ENCODE assay signal across 9 mouse cellular contexts in the genomic region with DNA sequence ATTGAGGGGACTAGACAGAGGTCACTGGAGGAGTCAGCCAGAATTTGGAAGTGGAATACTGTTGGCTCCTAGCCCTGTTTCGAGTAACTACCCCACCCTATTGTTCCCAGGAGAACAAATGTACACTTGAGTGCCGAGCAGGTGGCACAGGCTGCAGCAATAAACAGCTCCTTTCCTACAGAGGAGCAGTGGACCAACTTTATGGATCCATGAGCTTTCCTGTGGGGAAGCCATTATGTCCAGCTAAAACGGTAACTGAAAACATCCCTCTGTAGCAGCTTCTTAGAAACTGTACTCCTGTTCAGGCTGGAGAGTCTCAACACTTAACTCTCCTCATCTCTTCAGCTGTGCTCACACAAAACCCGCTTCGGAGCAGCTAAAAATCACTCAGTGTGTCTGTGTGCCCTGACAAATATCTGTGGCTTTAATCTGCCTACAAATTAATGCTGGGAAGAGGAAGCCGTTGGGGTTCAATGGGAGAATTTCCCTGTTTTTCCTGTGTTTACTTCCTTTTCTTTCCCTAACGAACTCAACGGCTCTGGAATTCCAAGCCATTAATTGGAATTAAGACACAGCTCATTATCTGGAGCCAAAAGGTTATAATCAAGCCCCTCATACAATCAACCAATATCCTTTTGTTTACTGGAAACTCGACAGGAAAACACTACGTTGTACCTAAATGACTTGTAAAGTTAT.
DNase-seq lines count a peak whose midpoint lies in the region; ATAC-seq lines count a peak whose summit lies in the region.
"Had no signal": no experiment of that assay in that cellular context is flagged by ENCODE, and none has a peak within 500 bp of the region (broad histone marks: within the 10 kb centered on the region; RNA-seq: fewer than 3 reads in every experiment).

No protein-coding gene starts in this region.

- H3K27me3 ChIP-seq in hindbrain, embryonic 14.5 days (ENCODE audit: control insufficient read depth, insufficient read depth, low read length) = no peaks in the 10 kb centered on the region
- H3K27me3 ChIP-seq in hindbrain, embryonic 10.5 days (ENCODE audit: insufficient read depth, poor library complexity, severe bottlenecking) = no peaks in the 10 kb centered on the region
- H3K27me3 ChIP-seq in forebrain, embryonic 14.5 days (replicated peaks; ENCODE audit: control insufficient read depth, insufficient read depth, low read length) = 0 out of 2 replicates have a peak, but pooled peaks cover 9% of the 10 kb centered on the region
- H3K27me3 ChIP-seq in neural tube, embryonic 12.5 days (replicated peaks) = no peaks in the 10 kb centered on the region
- H3K27me3 ChIP-seq: megakaryocyte, embryonic 14.5 days had no signal

- DNase-seq in hindbrain, embryonic 14.5 days (ENCODE audit: low spot score) = no peak
- DNase-seq in hindbrain, embryonic 10.5 days (ENCODE audit: low spot score) = no peak
- peak; percentile 20 for DNase-seq in forebrain, embryonic 14.5 days (ENCODE audit: low spot score)
- peak; percentile 41 for DNase-seq in kidney, adult 9 months
- DNase-seq in layer of hippocampus, adult 9-10 months (ENCODE audit: low spot score) = no peak
- DNase-seq: thymus, postnatal 4 days had no signal

- H3K4me1 ChIP-seq in hindbrain, embryonic 14.5 days (replicated peaks; ENCODE audit: control insufficient read depth, insufficient read depth, low read length) = no peaks in the 10 kb centered on the region; the same call in 1 of the 2 replicates
- H3K4me1 ChIP-seq in hindbrain, embryonic 10.5 days (replicated peaks) = no peaks in the 10 kb centered on the region
- H3K4me1 ChIP-seq in forebrain, embryonic 14.5 days (ENCODE audit: control insufficient read depth, insufficient read depth, low read length) = peaks cover 11% of the 10 kb centered on the region
- 0 out of 2 replicates have a peak, but pooled peaks cover 2% of the 10 kb centered on the region for H3K4me1 ChIP-seq in neural tube, embryonic 12.5 days
- H3K4me1 ChIP-seq: megakaryocyte, embryonic 14.5 days had no signal

- no peak overlapping the region for H3K9ac ChIP-seq in hindbrain, embryonic 14.5 days
- H3K9ac ChIP-seq in forebrain, embryonic 14.5 days (ENCODE audit: low read length) = no peak overlapping the region; the same call in 1 of the 2 replicates
- H3K9ac ChIP-seq in neural tube, embryonic 12.5 days = no peak overlapping the region

- no peak overlapping the region for H3K4me3 ChIP-seq in hindbrain, embryonic 14.5 days (replicated peaks; ENCODE audit: low read length)
- H3K4me3 ChIP-seq in hindbrain, embryonic 10.5 days = no peak overlapping the region
- H3K4me3 ChIP-seq in forebrain, embryonic 14.5 days (ENCODE audit: low read depth, low read length) = no peak overlapping the region
- no peak overlapping the region for H3K4me3 ChIP-seq in neural tube, embryonic 12.5 days
- H3K4me3 ChIP-seq: megakaryocyte, embryonic 14.5 days had no signal

- WGBS in hindbrain, embryonic 14.5 days = 59% methylated on average over 10 of the region's 10 CpGs
- WGBS in hindbrain, embryonic 10.5 days = 83% methylated on average over 10 of the region's 10 CpGs
- WGBS in forebrain, embryonic 14.5 days = 4% methylated on average over 10 of the region's 10 CpGs
- 32% methylated on average over 10 of the region's 10 CpGs for WGBS in neural tube, embryonic 12.5 days

- no peaks in the 10 kb centered on the region for H3K36me3 ChIP-seq in hindbrain, embryonic 14.5 days (replicated peaks; ENCODE audit: control insufficient read depth, insufficient read depth)
- no peaks in the 10 kb centered on the region for H3K36me3 ChIP-seq in hindbrain, embryonic 10.5 days
- H3K36me3 ChIP-seq in forebrain, embryonic 14.5 days (ENCODE audit: control insufficient read depth, insufficient read depth, low read length) = no peaks in the 10 kb centered on the region
- H3K36me3 ChIP-seq in neural tube, embryonic 12.5 days = no peaks in the 10 kb centered on the region

- H3K9me3 ChIP-seq in hindbrain, embryonic 14.5 days (ENCODE audit: control insufficient read depth, low read length) = no peaks in the 10 kb centered on the region
- no peaks in the 10 kb centered on the region for H3K9me3 ChIP-seq in hindbrain, embryonic 10.5 days
- H3K9me3 ChIP-seq in forebrain, embryonic 14.5 days (replicated peaks; ENCODE audit: control insufficient read depth, low read length) = no peaks in the 10 kb centered on the region
- H3K9me3 ChIP-seq in neural tube, embryonic 12.5 days = no peaks in the 10 kb centered on the region
- H3K9me3 ChIP-seq: megakaryocyte, embryonic 14.5 days had no signal

- H3K4me2 ChIP-seq in hindbrain, embryonic 14.5 days (replicated peaks) = no peak overlapping the region
- peak overlapping the region; percentile 16; the same call in 1 of the 2 replicates for H3K4me2 ChIP-seq in forebrain, embryonic 14.5 days (ENCODE audit: low read length)
- H3K4me2 ChIP-seq in neural tube, embryonic 12.5 days (replicated peaks) = no peak overlapping the region

- H3K27ac ChIP-seq in hindbrain, embryonic 14.5 days = 0 out of 2 replicates have a peak overlapping the region, but pooled peaks have one; percentile 32
- H3K27ac ChIP-seq in hindbrain, embryonic 10.5 days = no peak overlapping the region
- H3K27ac ChIP-seq in forebrain, embryonic 14.5 days (ENCODE audit: low read depth, low read length) = 0 out of 2 replicates have a peak overlapping the region, but pooled peaks have one; percentile 58
- H3K27ac ChIP-seq in neural tube, embryonic 12.5 days = no peak overlapping the region

- ATAC-seq in hindbrain, embryonic 14.5 days (ENCODE audit: low FRiP score) = peak; percentile 53; the same call in 1 of the 2 replicates
- peak; percentile 71 for ATAC-seq in forebrain, embryonic 14.5 days
- ATAC-seq in neural tube, embryonic 12.5 days (ENCODE audit: low FRiP score, low read depth) = 0 out of 2 replicates have a peak, but pooled peaks have one; percentile 29
- ATAC-seq in erythroblast, adult 5-6 weeks (replicated peaks; ENCODE audit: low FRiP score, poor library complexity, severe bottlenecking) = no peak

Comparison
In these comparisons a context has a peak if more than half of its experiments do, and no peak if none do; other contexts are left out.
1. H3K27ac ChIP-seq: peak in hindbrain, embryonic 14.5 days (single experiment) and forebrain, embryonic 14.5 days (single experiment); none in hindbrain, embryonic 10.5 days (single experiment) and neural tube, embryonic 12.5 days (single experiment).
2. DNase-seq: peak in forebrain, embryonic 14.5 days (single experiment) and kidney, adult 9 months (single experiment); none in hindbrain, embryonic 14.5 days (single experiment), hindbrain, embryonic 10.5 days (single experiment) and layer of hippocampus, adult 9-10 months (single experiment).